ENCODE assay signal across 9 mouse cellular contexts in the genomic region with DNA sequence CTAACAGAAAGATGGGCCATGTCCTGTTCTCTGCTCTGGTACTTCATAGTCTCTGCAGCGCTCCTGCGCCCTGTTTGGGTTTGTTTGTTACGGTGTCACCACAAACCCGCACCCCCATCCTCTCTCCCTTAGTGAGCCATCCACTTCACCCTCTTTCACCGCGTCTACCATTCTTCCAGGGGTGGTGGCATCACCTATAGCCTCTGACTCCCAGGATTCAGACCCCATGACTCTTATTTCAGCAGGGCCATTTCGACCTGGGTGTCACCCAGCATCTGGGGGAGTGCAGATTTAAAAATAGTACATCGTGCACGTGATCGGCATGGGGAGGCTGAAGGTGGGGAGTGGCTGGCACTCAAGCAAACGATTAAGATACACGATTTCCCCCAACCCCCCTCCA. TPM values are rescaled to one million over a fixed set of nuclear protein-coding genes. Genes with fewer than 3 reads are reported as not detected.
DNase-seq lines count a peak whose midpoint lies in the region; ATAC-seq lines count a peak whose summit lies in the region.
"Had no signal": no experiment of that assay in that cellular context is flagged by ENCODE, and none has a peak within 500 bp of the region (broad histone marks: within the 10 kb centered on the region; RNA-seq: fewer than 3 reads in every experiment).

No protein-coding gene starts in this region.

- 1% methylated on average over 12 of the region's 12 CpGs for WGBS in heart, embryonic 11.5 days (ENCODE audit: insufficient replicate concordance)
- under 1% methylated on average over 12 of the region's 12 CpGs for WGBS in neural tube, embryonic 13.5 days

- H3K4me1 ChIP-seq in heart, embryonic 11.5 days (ENCODE audit: control insufficient read depth, insufficient read depth, low read length) = peaks cover under 1% of the 10 kb centered on the region; the same call in 1 of the 2 replicates
- peaks cover 25% of the 10 kb centered on the region for H3K4me1 ChIP-seq in neural tube, embryonic 13.5 days (replicated peaks)

- H3K27me3 ChIP-seq in heart, embryonic 11.5 days (ENCODE audit: control insufficient read depth, insufficient read depth, low read length) = no peaks in the 10 kb centered on the region
- peaks cover 10% of the 10 kb centered on the region for H3K27me3 ChIP-seq in neural tube, embryonic 13.5 days

- H3K9ac ChIP-seq in heart, embryonic 11.5 days (ENCODE audit: low read depth, low read length) = peak overlapping the region; percentile 72
- H3K9ac ChIP-seq in neural tube, embryonic 13.5 days = peak overlapping the region; percentile 87

- H3K4me3 ChIP-seq in heart, embryonic 11.5 days (ENCODE audit: low read depth, low read length) = peak overlapping the region; percentile 67
- peak overlapping the region; percentile 59 for H3K4me3 ChIP-seq in neural tube, embryonic 13.5 days

- 0 out of 2 replicates have a peak overlapping the region, but pooled peaks have one; percentile 60 for H3K27ac ChIP-seq in heart, embryonic 11.5 days (ENCODE audit: low read depth, low read length)
- peak overlapping the region; percentile 90 for H3K27ac ChIP-seq in neural tube, embryonic 13.5 days (replicated peaks)

- no peaks in the 10 kb centered on the region for H3K36me3 ChIP-seq in heart, embryonic 11.5 days (ENCODE audit: control insufficient read depth, insufficient read depth, low read length)
- no peaks in the 10 kb centered on the region for H3K36me3 ChIP-seq in neural tube, embryonic 13.5 days

- H3K9me3 ChIP-seq in heart, embryonic 11.5 days (replicated peaks; ENCODE audit: control insufficient read depth, low read length) = no peaks in the 10 kb centered on the region
- H3K9me3 ChIP-seq in neural tube, embryonic 13.5 days = no peaks in the 10 kb centered on the region

- peak overlapping the region; percentile 77 for H3K4me2 ChIP-seq in heart, embryonic 11.5 days
- peak overlapping the region; percentile 76 for H3K4me2 ChIP-seq in neural tube, embryonic 13.5 days

- peak; percentile 47 to 52 for DNase-seq in layer of hippocampus, postnatal 36 days
- no peak for DNase-seq in layer of hippocampus, adult 18-20 months (ENCODE audit: low spot score in 2 of 2)
- peak; percentile 50 to 63 for DNase-seq in cerebellum, postnatal 14 days
- peak; percentile 46 to 59 for DNase-seq in left cerebral cortex, postnatal 25 days (ENCODE audit: low spot score in 2 of 2)
- no peak for DNase-seq in thymus, postnatal 10 days (ENCODE audit: low spot score in 2 of 2)
- no peak for DNase-seq in spleen, postnatal 14 days (ENCODE audit: low spot score in 2 of 2)

- ATAC-seq in heart, embryonic 11.5 days (replicated peaks; ENCODE audit: insufficient number of reproducible peaks, low FRiP score, low TSS enrichment) = peak; percentile 27; the same call in 1 of the 2 replicates
- ATAC-seq in neural tube, embryonic 13.5 days (ENCODE audit: low read depth) = peak; percentile 25

- intact Hi-C loops in left cerebral cortex, postnatal 25 days (cut with DNase I) = loop anchor here (1.0 to 5.0 kb wide), 7 partner anchors 36 to 324 kb away; a partner anchor contains a TSS

RNA-seq across cellular contexts. Expression of a gene that starts 1.1 kb away (rescaled TPM):
- total RNA-seq in layer of hippocampus, postnatal 36 days (2021) = 100 to 1,000 TPM; 156 to 163 TPM
- 100 to 1,000 TPM; 150 to 153 TPM for total RNA-seq in layer of hippocampus, adult 18-20 months (2021)
- polyA plus RNA-seq in heart, embryonic 11.5 days (2014; fragmentation: Nextera tagmentation; extraction: Ambion mirVana) = 3.0 and 3.4 TPM in 2 replicates
- total RNA-seq in left cerebral cortex, postnatal 25 days (2021) = 100 to 1,000 TPM; 159 to 170 TPM
- 10.9 and 14.0 TPM in 2 replicates for polyA plus RNA-seq in neural tube, embryonic 13.5 days (2015; fragmentation: Nextera tagmentation; extraction: Ambion mirVana)

RNA-seq across cellular contexts. Expression of a gene that starts 28.3 kb away (rescaled TPM):
- total RNA-seq in layer of hippocampus, postnatal 36 days (2021) = not detected
- not detected for total RNA-seq in layer of hippocampus, adult 18-20 months (2021)
- not detected in 2 replicates for polyA plus RNA-seq in heart, embryonic 11.5 days (2014; fragmentation: Nextera tagmentation; extraction: Ambion mirVana)
- total RNA-seq in left cerebral cortex, postnatal 25 days (2021) = not detected
- 0.18 TPM in 1 of 2 replicates, not detected in the other for polyA plus RNA-seq in neural tube, embryonic 13.5 days (2015; fragmentation: Nextera tagmentation; extraction: Ambion mirVana)
- total RNA-seq: layer of hippocampus, postnatal 14 days had no signal

Comparison
In these comparisons a context has a peak if more than half of its experiments do, and no peak if none do; other contexts are left out.
1. DNase-seq: peak in layer of hippocampus, postnatal 36 days (2 of 2), cerebellum, postnatal 14 days (2 of 2) and left cerebral cortex, postnatal 25 days (2 of 2); none in layer of hippocampus, adult 18-20 months (0 of 2), thymus, postnatal 10 days (0 of 2) and spleen, postnatal 14 days (0 of 2).